Comparison of ENCODE assay signal across 8 mouse cellular contexts in genomic region chr5:140321042-140321755, GRCm38 (mm10). TPM values are rescaled to one million over a fixed set of nuclear protein-coding genes. Genes with fewer than 3 reads are reported as not detected.
A peak's percentile ranks its signal among the peaks of the same experiment; 100 is the strongest.
DNase-seq lines count a peak whose midpoint lies in the region; ATAC-seq lines count a peak whose summit lies in the region.

TSS of gene Mad1l1 (minus strand) at chr5:140321552.
TSS of gene Nudt1 (plus strand) at chr5:140321656.

- H3K9me3 ChIP-seq in heart, embryonic 10.5 days, result no peaks in the 10 kb centered on the region
- H3K9me3 ChIP-seq in kidney, embryonic 15.5 days (replicated peaks), result no peaks in the 10 kb centered on the region

- WGBS in heart, embryonic 10.5 days, result under 1% methylated on average over 60 of the region's 60 CpGs
- 1% methylated on average over 60 of the region's 60 CpGs for WGBS in kidney, embryonic 15.5 days

- peak within 1 kb of the TSS; percentile 100 for H3K9ac ChIP-seq in kidney, embryonic 15.5 days

- peaks cover 34% of the 10 kb centered on the region for H3K4me1 ChIP-seq in heart, embryonic 10.5 days
- peaks cover 19% of the 10 kb centered on the region for H3K4me1 ChIP-seq in kidney, embryonic 15.5 days

- peaks cover 3% of the 10 kb centered on the region; the same call in 1 of the 2 replicates for H3K36me3 ChIP-seq in heart, embryonic 10.5 days
- H3K36me3 ChIP-seq in kidney, embryonic 15.5 days, result peaks cover 5% of the 10 kb centered on the region; the same call in 1 of the 2 replicates

- peak; percentile 91 for ATAC-seq in erythroblast, adult 5-6 weeks (replicated peaks; ENCODE audit: low FRiP score, poor library complexity, severe bottlenecking)
- ATAC-seq in kidney, embryonic 15.5 days (replicated peaks; ENCODE audit: low FRiP score), result peak; percentile 95
- peak; percentile 91 for ATAC-seq in monocyte, adult 5-6 weeks (replicated peaks; ENCODE audit: insufficient number of reproducible peaks, low FRiP score, low TSS enrichment, poor library complexity, severe bottlenecking)

- H3K27me3 ChIP-seq in heart, embryonic 10.5 days (ENCODE audit: insufficient read depth, poor library complexity, severe bottlenecking), result no peaks in the 10 kb centered on the region
- H3K27me3 ChIP-seq in kidney, embryonic 15.5 days, result no peaks in the 10 kb centered on the region

- peak within 1 kb of the TSS; percentile 95 for H3K27ac ChIP-seq in heart, embryonic 10.5 days
- peak within 1 kb of the TSS; percentile 81 for H3K27ac ChIP-seq in kidney, embryonic 15.5 days

- H3K4me3 ChIP-seq in heart, embryonic 10.5 days, result peak within 1 kb of the TSS; percentile 98
- peak within 1 kb of the TSS; percentile 98 for H3K4me3 ChIP-seq in kidney, embryonic 15.5 days (replicated peaks)

- peak; percentile 92 to 93 for DNase-seq in B cell, adult 2 months
- peak; percentile 93 for DNase-seq in brain, adult 2 months (ENCODE audit: low read depth, low spot score)
- peak; percentile 96 for DNase-seq in heart, embryonic 10.5 days (ENCODE audit: low spot score)
- peak; percentile 96 for DNase-seq in liver
- peak; percentile 95 to 97 for DNase-seq in spleen, postnatal 4 days (ENCODE audit: low spot score in 2 of 2)

- peak within 1 kb of the TSS; percentile 82 for H3K4me2 ChIP-seq in kidney, embryonic 15.5 days

RNA-seq across cellular contexts. Expression of gene Mad1l1, which starts in this region (rescaled TPM):
- total RNA-seq in erythroblast, adult 5-6 weeks (2015; ENCODE audit: low replicate concordance), result 2.7 and 4.8 TPM in 2 replicates
- 22.4 and 44.6 TPM in 2 replicates for total RNA-seq in erythroblast, adult 5-6 weeks (2017; ENCODE audit: low replicate concordance)
- polyA plus RNA-seq in heart, embryonic 10.5 days (2016; fragmentation: Nextera tagmentation; extraction: Ambion mirVana), result 34.4 and 43.5 TPM in 2 replicates
- polyA plus RNA-seq in kidney, embryonic 15.5 days (2015; fragmentation: Nextera tagmentation; extraction: Ambion mirVana), result 46.5 and 53.0 TPM in 2 replicates
- 38.6 to 53.6 TPM (median 41.6 TPM) in 3 replicates for total RNA-seq in monocyte, adult 5-6 weeks (2017)

RNA-seq across cellular contexts. Expression of gene Nudt1, which starts in this region (rescaled TPM):
- total RNA-seq in erythroblast, adult 5-6 weeks (2015; ENCODE audit: low replicate concordance), result 10.0 and 11.7 TPM in 2 replicates
- total RNA-seq in erythroblast, adult 5-6 weeks (2017; ENCODE audit: low replicate concordance), result 5.3 and 10.3 TPM in 2 replicates
- 39.2 and 50.4 TPM in 2 replicates for polyA plus RNA-seq in heart, embryonic 10.5 days (2016; fragmentation: Nextera tagmentation; extraction: Ambion mirVana)
- 54.8 and 60.1 TPM in 2 replicates for polyA plus RNA-seq in kidney, embryonic 15.5 days (2015; fragmentation: Nextera tagmentation; extraction: Ambion mirVana)
- total RNA-seq in monocyte, adult 5-6 weeks (2017), result 12.6 to 15.8 TPM (median 14.0 TPM) in 3 replicates

Comparison
In these comparisons a context has a peak if more than half of its experiments do, and no peak if none do; other contexts are left out.
1. Peak in every context shown above with its lines: DNase-seq, ATAC-seq, H3K4me3 ChIP-seq and H3K27ac ChIP-seq.